Mouse (Mus musculus): ENCODE measurements around the gene Tbc1d8.

- TF ChIP-seq E2F4 (IDR thresholded peaks at IDR 0.05; ENCODE audit: insufficient read depth), result no peak
- TF ChIP-seq POLR2A (IDR thresholded peaks at IDR 0.05; ENCODE audit: insufficient read length, low read depth), result no peak
- TF ChIP-seq POLR2AphosphoS2 (IDR thresholded peaks at IDR 0.05; ENCODE audit: insufficient read length, low read depth), result no peak
- TF ChIP-seq TCF3 (IDR thresholded peaks at IDR 0.05; ENCODE audit: insufficient read length, low read depth), result no peak
- no peak for TF ChIP-seq TCF12 (IDR thresholded peaks at IDR 0.05; ENCODE audit: insufficient read depth, poor library complexity, severe bottlenecking)
- no peak for TF ChIP-seq MYOG (IDR thresholded peaks at IDR 0.05; ENCODE audit: control insufficient read depth in 1 of 3, insufficient read depth in 1 of 3, insufficient read length in 2 of 3, low read depth in 2 of 3)
- TF ChIP-seq MAX (IDR thresholded peaks at IDR 0.05; ENCODE audit: low read depth), result no peak
- TF ChIP-seq USF1 (IDR thresholded peaks at IDR 0.05; ENCODE audit: low read depth), result no peak
- TF ChIP-seq CEBPB (IDR thresholded peaks at IDR 0.05; ENCODE audit: insufficient read depth, poor library complexity, severe bottlenecking), result no peak
- TF ChIP-seq MYOD1 (IDR thresholded peaks at IDR 0.05; ENCODE audit: control insufficient read depth in 1 of 3, insufficient read length in 2 of 3, low read depth in 2 of 3), result no peak
- TF ChIP-seq REST (IDR thresholded peaks at IDR 0.05; ENCODE audit: insufficient read depth, insufficient read length), result no peak
- no peak for TF ChIP-seq SRF (IDR thresholded peaks at IDR 0.05; ENCODE audit: control insufficient read depth, insufficient read length, low read depth)
Observed at GRCm38 (mm10) chr1:39343242-39343641, 135.3 kb downstream of the Tbc1d8 start.

Measured in myocyte (in vitro differentiated cells).